Comparison of ENCODE assay signal across 24 mouse cellular contexts in the genomic region with DNA sequence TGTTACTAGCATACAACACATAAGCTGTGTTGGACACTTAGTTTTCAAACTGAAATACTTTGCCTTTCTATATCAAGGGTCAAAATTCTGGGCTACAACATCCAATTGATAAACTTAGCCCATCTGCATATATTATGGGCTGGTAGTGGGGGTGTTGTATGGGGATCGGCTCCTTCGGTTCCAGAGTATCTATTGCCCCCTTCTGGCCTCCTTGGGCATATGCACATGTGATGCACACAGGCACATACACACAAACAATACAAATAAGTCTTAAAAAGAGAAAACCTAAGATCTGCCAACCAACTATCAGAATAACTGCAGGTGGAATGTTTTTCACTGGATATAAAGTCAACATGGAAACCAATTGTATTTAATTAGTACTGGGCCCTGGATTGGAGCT. TPM values are rescaled to one million over a fixed set of nuclear protein-coding genes. Genes with fewer than 3 reads are reported as not detected.
A peak's percentile ranks its signal among the peaks of the same experiment; 100 is the strongest.
DNase-seq lines count a peak whose midpoint lies in the region; ATAC-seq and TF ChIP-seq lines count a peak whose summit lies in the region.
"Had no signal": no experiment of that assay in that cellular context is flagged by ENCODE, and none has a peak within 500 bp of the region (broad histone marks: within the 10 kb centered on the region; RNA-seq: fewer than 3 reads in every experiment).

No protein-coding gene starts in this region.

- WGBS in intestine, postnatal 0 days, result 78% methylated on average over 2 of the region's 2 CpGs
- 94% methylated on average over 2 of the region's 2 CpGs for WGBS in intestine, embryonic 16.5 days
- 94% methylated on average over 2 of the region's 2 CpGs for WGBS in midbrain, embryonic 11.5 days
- 92% methylated on average over 2 of the region's 2 CpGs for WGBS in midbrain, embryonic 15.5 days

- H3K4me3 ChIP-seq in intestine, postnatal 0 days (ENCODE audit: low read depth, low read length), result no peak overlapping the region
- no peak overlapping the region for H3K4me3 ChIP-seq in intestine, embryonic 16.5 days (ENCODE audit: low read length)
- no peak overlapping the region for H3K4me3 ChIP-seq in midbrain, embryonic 11.5 days (ENCODE audit: low read depth, low read length)
- H3K4me3 ChIP-seq in midbrain, embryonic 15.5 days, result no peak overlapping the region
- H3K4me3 ChIP-seq in bone marrow macrophage, adult 2 months (ENCODE audit: insufficient read depth, low read length), result no peak overlapping the region
- H3K4me3 ChIP-seq: embryonic facial prominence, embryonic 12.5 days; hindbrain, embryonic 13.5 days; intestine, embryonic 15.5 days; limb, embryonic 10.5 days; liver, embryonic 13.5 days; midbrain, embryonic 13.5 days; myocyte had no signal

- no peaks in the 10 kb centered on the region for H3K4me1 ChIP-seq in intestine, postnatal 0 days (replicated peaks; ENCODE audit: control insufficient read depth, insufficient read depth, low read length)
- H3K4me1 ChIP-seq in intestine, embryonic 16.5 days (ENCODE audit: control insufficient read depth, insufficient read depth, low read length), result no peaks in the 10 kb centered on the region
- H3K4me1 ChIP-seq in midbrain, embryonic 11.5 days (ENCODE audit: control insufficient read depth, insufficient read depth, low read length), result no peaks in the 10 kb centered on the region
- H3K4me1 ChIP-seq in midbrain, embryonic 15.5 days, result no peaks in the 10 kb centered on the region
- no peaks in the 10 kb centered on the region for H3K4me1 ChIP-seq in bone marrow macrophage, adult 2 months (ENCODE audit: control insufficient read depth, insufficient read depth, low read length)
- H3K4me1 ChIP-seq: embryonic facial prominence, embryonic 12.5 days; hindbrain, embryonic 13.5 days; intestine, embryonic 15.5 days; limb, embryonic 10.5 days; liver, embryonic 13.5 days; midbrain, embryonic 13.5 days had no signal

- H3K9ac ChIP-seq in intestine, postnatal 0 days (ENCODE audit: low read depth, low read length), result no peak overlapping the region
- no peak overlapping the region for H3K9ac ChIP-seq in intestine, embryonic 16.5 days (ENCODE audit: low read depth, low read length)
- no peak overlapping the region for H3K9ac ChIP-seq in midbrain, embryonic 11.5 days (ENCODE audit: low read length)
- H3K9ac ChIP-seq in midbrain, embryonic 15.5 days, result no peak overlapping the region
- H3K9ac ChIP-seq: embryonic facial prominence, embryonic 12.5 days; hindbrain, embryonic 13.5 days; intestine, embryonic 15.5 days; liver, embryonic 13.5 days; midbrain, embryonic 13.5 days had no signal

- DNase-seq in midbrain, embryonic 11.5 days (ENCODE audit: low spot score, missing footprints), result peak; percentile 28
- no peak for DNase-seq in right cerebral cortex, postnatal 14 days
- DNase-seq in heart, adult 11 months, result no peak
- DNase-seq: adrenal gland, postnatal 14 days; B cell, adult 2 months; cerebellum, adult 8-10 months; heart, postnatal 10 days; kidney, postnatal 4 days; liver, embryonic 13.5 days; lung, postnatal 36 days; retina, postnatal 1 day; thymus, adult 18-20 months had no signal

- no peak overlapping the region for H3K4me2 ChIP-seq in intestine, postnatal 0 days (replicated peaks; ENCODE audit: low read depth)
- no peak overlapping the region for H3K4me2 ChIP-seq in intestine, embryonic 16.5 days (ENCODE audit: low read depth, low read length)
- H3K4me2 ChIP-seq in midbrain, embryonic 11.5 days, result no peak overlapping the region
- H3K4me2 ChIP-seq in midbrain, embryonic 15.5 days, result no peak overlapping the region
- H3K4me2 ChIP-seq: embryonic facial prominence, embryonic 12.5 days; hindbrain, embryonic 13.5 days; intestine, embryonic 15.5 days; liver, embryonic 13.5 days; midbrain, embryonic 13.5 days had no signal

- peak; percentile 33; the same call in 1 of the 2 replicates for TF ChIP-seq CTCF in intestine, postnatal 0 days (IDR thresholded peaks at IDR 0.05; ENCODE audit: low read depth)
- TF ChIP-seq CTCF in bone marrow macrophage, adult 2 months (IDR thresholded peaks at IDR 0.05; ENCODE audit: low read depth, low read length), result 0 out of 2 replicates have a peak, but pooled peaks have one; percentile 17

- H3K9me3 ChIP-seq in intestine, postnatal 0 days (ENCODE audit: control insufficient read depth), result no peaks in the 10 kb centered on the region
- no peaks in the 10 kb centered on the region for H3K9me3 ChIP-seq in intestine, embryonic 16.5 days (ENCODE audit: control insufficient read depth, low read length)
- no peaks in the 10 kb centered on the region for H3K9me3 ChIP-seq in midbrain, embryonic 11.5 days (ENCODE audit: control insufficient read depth, low read length)
- no peaks in the 10 kb centered on the region for H3K9me3 ChIP-seq in midbrain, embryonic 15.5 days
- H3K9me3 ChIP-seq: embryonic facial prominence, embryonic 12.5 days; hindbrain, embryonic 13.5 days; intestine, embryonic 15.5 days; limb, embryonic 10.5 days; liver, embryonic 13.5 days; midbrain, embryonic 13.5 days had no signal

- no peaks in the 10 kb centered on the region for H3K27me3 ChIP-seq in intestine, postnatal 0 days (replicated peaks; ENCODE audit: control insufficient read depth, insufficient read depth, low read length)
- H3K27me3 ChIP-seq in intestine, embryonic 16.5 days (replicated peaks; ENCODE audit: control insufficient read depth, insufficient read depth, low read length), result no peaks in the 10 kb centered on the region
- no peaks in the 10 kb centered on the region for H3K27me3 ChIP-seq in midbrain, embryonic 11.5 days (ENCODE audit: control insufficient read depth, insufficient read depth, low read length)
- no peaks in the 10 kb centered on the region for H3K27me3 ChIP-seq in midbrain, embryonic 15.5 days (replicated peaks)
- H3K27me3 ChIP-seq: embryonic facial prominence, embryonic 12.5 days; hindbrain, embryonic 13.5 days; intestine, embryonic 15.5 days; liver, embryonic 13.5 days; midbrain, embryonic 13.5 days had no signal

- no peaks in the 10 kb centered on the region for H3K36me3 ChIP-seq in intestine, postnatal 0 days (ENCODE audit: control insufficient read depth, insufficient read depth)
- H3K36me3 ChIP-seq in intestine, embryonic 16.5 days (ENCODE audit: control insufficient read depth, insufficient read depth, low read length), result no peaks in the 10 kb centered on the region
- no peaks in the 10 kb centered on the region for H3K36me3 ChIP-seq in midbrain, embryonic 11.5 days (ENCODE audit: control insufficient read depth, insufficient read depth, low read length)
- H3K36me3 ChIP-seq in midbrain, embryonic 15.5 days (replicated peaks), result no peaks in the 10 kb centered on the region
- H3K36me3 ChIP-seq: embryonic facial prominence, embryonic 12.5 days; hindbrain, embryonic 13.5 days; intestine, embryonic 15.5 days; limb, embryonic 10.5 days; liver, embryonic 13.5 days; midbrain, embryonic 13.5 days had no signal

- no peak for ATAC-seq in intestine, postnatal 0 days
- no peak for ATAC-seq in intestine, embryonic 16.5 days
- no peak for ATAC-seq in midbrain, embryonic 11.5 days (ENCODE audit: low FRiP score)
- no peak for ATAC-seq in midbrain, embryonic 15.5 days (replicated peaks)
- ATAC-seq: activated CD4-positive, CD25-positive, alpha-beta regulatory T cell, adult 4 months; intestine, embryonic 15.5 days; midbrain, embryonic 13.5 days had no signal

- no peak overlapping the region for H3K27ac ChIP-seq in intestine, postnatal 0 days (ENCODE audit: low read depth, low read length)
- no peak overlapping the region for H3K27ac ChIP-seq in intestine, embryonic 16.5 days (ENCODE audit: low read length)
- H3K27ac ChIP-seq in midbrain, embryonic 11.5 days (ENCODE audit: low read depth, low read length), result no peak overlapping the region
- no peak overlapping the region for H3K27ac ChIP-seq in midbrain, embryonic 15.5 days
- no peak overlapping the region for H3K27ac ChIP-seq in bone marrow macrophage, adult 2 months (ENCODE audit: insufficient read depth, low read depth, low read length)
- H3K27ac ChIP-seq: embryonic facial prominence, embryonic 12.5 days; hindbrain, embryonic 13.5 days; intestine, embryonic 15.5 days; limb, embryonic 10.5 days; liver, embryonic 13.5 days; midbrain, embryonic 13.5 days had no signal

- no peak for TF ChIP-seq POLR2A in bone marrow macrophage, adult 2 months (IDR thresholded peaks at IDR 0.05; ENCODE audit: borderline replicate concordance, low read depth, low read length)

RNA-seq across cellular contexts. Expression of gene Alyref2, which starts 10.0 kb away (rescaled TPM):
- 15.4 and 16.1 TPM in 2 replicates for polyA plus RNA-seq in intestine, postnatal 0 days (2015; fragmentation: Nextera tagmentation; extraction: Ambion mirVana)
- 11.1 and 11.2 TPM in 2 replicates for polyA plus RNA-seq in intestine, embryonic 16.5 days (2015; fragmentation: Nextera tagmentation; extraction: Ambion mirVana)
- 16.2 and 16.8 TPM in 2 replicates for polyA plus RNA-seq in midbrain, embryonic 11.5 days (2014; fragmentation: Nextera tagmentation; extraction: Ambion mirVana)
- 33.1 and 34.3 TPM in 2 replicates for polyA plus RNA-seq in midbrain, embryonic 15.5 days (2015; fragmentation: Nextera tagmentation; extraction: Ambion mirVana)
- 6.2 and 11.1 TPM in 2 replicates for polyA plus RNA-seq in bone marrow macrophage, adult 2 months (2012; ENCODE audit: insufficient read depth, insufficient read length, missing spikeins)

RNA-seq across cellular contexts. Expression of gene Itln1, which starts 21.9 kb away (rescaled TPM):
- polyA plus RNA-seq in intestine, postnatal 0 days (2015; fragmentation: Nextera tagmentation; extraction: Ambion mirVana), result 2.5 and 3.0 TPM in 2 replicates
- 0.20 and 0.23 TPM in 2 replicates for polyA plus RNA-seq in intestine, embryonic 16.5 days (2015; fragmentation: Nextera tagmentation; extraction: Ambion mirVana)
- not detected in 2 replicates for polyA plus RNA-seq in midbrain, embryonic 11.5 days (2014; fragmentation: Nextera tagmentation; extraction: Ambion mirVana)
- not detected in 2 replicates for polyA plus RNA-seq in midbrain, embryonic 15.5 days (2015; fragmentation: Nextera tagmentation; extraction: Ambion mirVana)
- polyA plus RNA-seq in bone marrow macrophage, adult 2 months (2012; ENCODE audit: insufficient read depth, insufficient read length, missing spikeins), result not detected in 2 replicates
- polyA plus RNA-seq: activated CD4-positive, CD25-positive, alpha-beta regulatory T cell, adult 4 months; cortical plate, adult 2 months; embryonic facial prominence, embryonic 12.5 days; hindbrain, embryonic 13.5 days; intestine, embryonic 15.5 days; limb, embryonic 10.5 days; liver, embryonic 13.5 days; midbrain, embryonic 13.5 days; myocyte had no signal

RNA-seq across cellular contexts. Expression of gene Cd244a, which starts 45.8 kb away (rescaled TPM):
- 0.37 and 0.44 TPM in 2 replicates for polyA plus RNA-seq in intestine, postnatal 0 days (2015; fragmentation: Nextera tagmentation; extraction: Ambion mirVana)
- 0.62 and 0.91 TPM in 2 replicates for polyA plus RNA-seq in intestine, embryonic 16.5 days (2015; fragmentation: Nextera tagmentation; extraction: Ambion mirVana)
- polyA plus RNA-seq in midbrain, embryonic 11.5 days (2014; fragmentation: Nextera tagmentation; extraction: Ambion mirVana), result not detected in 2 replicates
- not detected in 2 replicates for polyA plus RNA-seq in midbrain, embryonic 15.5 days (2015; fragmentation: Nextera tagmentation; extraction: Ambion mirVana)
- 1.3 and 2.4 TPM in 2 replicates for polyA plus RNA-seq in bone marrow macrophage, adult 2 months (2012; ENCODE audit: insufficient read depth, insufficient read length, missing spikeins)
- polyA plus RNA-seq: limb, embryonic 10.5 days; midbrain, embryonic 13.5 days had no signal
